Mouse (Mus musculus) heart, postnatal 14 days (tissue): ENCODE measurements around the gene Il13ra1. TPM values are rescaled to one million over a fixed set of nuclear protein-coding genes. Genes with fewer than 3 reads are reported as not detected.

Experiments used
- DNase-seq, 2 experiments: peaks; one replicate each; pipeline ENCODE4 v3.0.0; 2021 to 2022
- intact Hi-C: fragments of 180-260 bp; cut with DNase I; formaldehyde crosslinking; loops from one replicate; pipeline ENCODE4 v1.15.1; 2025
- long read RNA-seq, 2 experiments: library from polyadenylated mRNA; stranded (forward); transcript quantifications; one replicate each; pipeline ENCODE4 v2.0.0; 2021
- total RNA-seq, 2 experiments: library from RNA; stranded (reverse); gene quantifications; 2 replicates each; pipeline ENCODE4 v1.2.3; 2021

The Il13ra1 gene
- total RNA-seq = 10 to 100 TPM; 38.0 to 45.0 TPM
- long read RNA-seq, experiment 1, transcript Il13ra1-201 (11 exons, 3,712 nt) = major isoform, 57 of 64 reads
- long read RNA-seq, experiment 1, partial matches to known transcripts = 2 of 64 reads
- long read RNA-seq, experiment 1, other reads (novel, unspliced or antisense) = 5 of 64 reads
- long read RNA-seq, experiment 2, transcript Il13ra1-201 (11 exons, 3,712 nt) = major isoform, 54 of 59 reads
- long read RNA-seq, experiment 2, partial matches to known transcripts = 2 of 59 reads
- long read RNA-seq, experiment 2, other reads (novel, unspliced or antisense) = 3 of 59 reads

DNA sequence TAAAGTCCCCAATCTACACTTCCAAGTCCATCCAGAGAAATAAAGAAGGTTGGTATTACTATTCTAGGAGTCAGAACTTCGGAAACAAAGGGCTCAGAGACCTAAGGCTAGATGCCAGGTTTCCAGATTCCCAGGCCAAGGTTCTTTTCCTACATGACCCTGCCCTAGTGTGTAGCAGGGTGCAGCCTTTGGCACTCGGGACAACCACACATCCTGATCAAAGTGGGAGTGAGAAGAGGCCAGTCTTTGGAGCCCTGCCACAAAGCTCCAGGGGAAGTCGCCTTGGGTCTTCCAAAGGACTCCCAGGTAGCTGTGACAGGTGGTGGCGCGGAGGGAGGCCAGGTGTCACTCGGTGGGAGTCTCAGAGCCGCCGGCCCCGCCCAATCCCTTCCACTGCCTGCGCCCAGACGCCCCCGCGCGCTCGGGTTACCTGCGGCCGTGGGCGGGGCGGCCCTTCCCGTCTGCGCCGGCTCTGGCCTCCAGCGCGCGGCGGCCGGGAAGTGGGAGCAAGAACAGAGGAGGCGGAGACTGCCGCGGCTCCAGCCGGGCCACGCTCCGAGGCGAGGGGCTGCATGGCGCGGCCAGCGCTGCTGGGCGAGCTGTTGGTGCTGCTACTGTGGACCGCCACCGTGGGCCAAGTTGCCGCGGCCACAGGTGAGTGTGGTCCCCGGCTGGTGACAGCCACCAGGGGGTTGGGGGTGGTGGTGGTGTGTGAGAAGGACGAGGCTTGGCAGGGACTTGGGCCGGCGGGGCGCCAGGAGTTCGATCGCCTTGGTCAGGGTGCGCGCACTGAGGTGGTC lies at the start of gene Il13ra1:
Gene Il13ra1, plus strand, starts transcription at position 489 of the 800 bp plus-strand sequence.
- DNase-seq = peak; percentile 61 to 69
- intact Hi-C loops = no loop called here

DNA sequence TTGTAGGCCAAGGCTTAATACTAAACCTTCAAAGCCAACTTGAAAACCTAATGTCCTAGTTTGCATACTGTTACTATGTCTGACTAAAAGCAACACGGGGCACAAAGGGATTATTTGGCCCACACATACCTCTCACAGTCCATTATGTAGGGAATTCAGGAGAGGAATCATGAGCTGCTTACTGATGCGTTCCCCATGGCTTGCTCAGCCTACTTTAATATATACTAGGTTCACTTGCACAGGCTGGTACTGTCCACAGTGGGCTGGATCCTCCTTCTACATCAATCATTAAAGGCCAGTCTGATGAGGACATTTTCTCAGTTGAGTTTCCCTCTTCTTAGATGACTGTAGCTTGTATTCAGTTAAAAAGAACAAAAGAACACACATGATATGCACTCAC lies 37.9 kb upstream of the Il13ra1 start:
- intact Hi-C loops = no loop called here
- no peak for DNase-seq

- no peak for DNase-seq
- intact Hi-C loops = no loop called here
These were observed 34.7 kb upstream of the Il13ra1 start for GRCm38 (mm10) chrX:36077164-36077563.

- peak; percentile 2 to 10 for DNase-seq
- intact Hi-C loops = no loop called here
These were observed 29.0 kb upstream of the Il13ra1 start for GRCm38 (mm10) chrX:36082917-36083316.

- DNase-seq = no peak
- intact Hi-C loops = no loop called here
These were observed 23.2 kb upstream of the Il13ra1 start for GRCm38 (mm10) chrX:36088464-36089256.

- DNase-seq = no peak
- intact Hi-C loops = no loop called here
These were observed 11.0 kb upstream of the Il13ra1 start for GRCm38 (mm10) chrX:36100883-36101282.

DNA sequence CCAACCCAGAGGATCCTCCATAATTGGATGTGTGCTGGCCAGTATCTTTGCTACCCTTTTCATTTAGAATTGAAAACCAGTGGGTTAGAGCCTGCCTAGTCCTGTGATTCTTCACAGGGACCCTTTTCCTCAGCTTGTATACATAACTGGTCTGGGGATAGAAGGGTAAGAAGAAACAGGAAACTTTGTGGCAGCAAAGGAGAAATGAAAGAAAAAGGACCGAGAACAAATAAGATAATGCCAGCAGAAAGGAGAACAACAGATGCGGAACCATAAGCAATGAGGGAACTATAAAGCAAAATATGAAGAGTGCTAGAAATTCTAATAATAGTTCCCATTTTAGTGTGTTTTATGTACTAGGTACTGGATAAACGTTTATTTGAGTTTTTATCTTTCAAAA lies 10.6 kb upstream of the Il13ra1 start:
- intact Hi-C loops = no loop called here
- no peak for DNase-seq

- intact Hi-C loops = loop anchor here (2.0 kb wide), 1 partner anchor 74 kb away; no protein-coding TSS in a partner anchor
These were observed 3.3 kb upstream of the Il13ra1 start for GRCm38 (mm10) chrX:36108601-36109000.

DNA sequence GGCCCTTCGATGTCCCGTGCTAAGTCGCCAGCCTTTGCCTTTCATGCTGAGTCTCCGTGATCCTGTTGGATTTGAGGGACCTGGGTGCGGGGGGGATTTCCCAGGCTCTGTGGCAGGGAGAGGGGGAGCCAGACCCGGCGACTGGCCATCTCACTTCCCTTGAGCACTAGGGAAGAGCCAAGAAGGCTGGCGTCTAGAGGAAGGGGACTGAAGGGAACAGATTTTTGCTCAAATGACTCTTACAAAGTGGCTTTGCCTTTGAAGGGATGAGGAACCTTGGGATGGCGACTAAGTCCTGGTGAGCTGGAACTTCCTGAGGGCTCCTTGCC lies 476 bp downstream of the Il13ra1 start:
- intact Hi-C loops = no loop called here
- DNase-seq = no peak

More at GRCm38 (mm10) chrX:36108601-36109000, 3.3 kb upstream of the Il13ra1 start:
- DNase-seq = no peak

DNA sequence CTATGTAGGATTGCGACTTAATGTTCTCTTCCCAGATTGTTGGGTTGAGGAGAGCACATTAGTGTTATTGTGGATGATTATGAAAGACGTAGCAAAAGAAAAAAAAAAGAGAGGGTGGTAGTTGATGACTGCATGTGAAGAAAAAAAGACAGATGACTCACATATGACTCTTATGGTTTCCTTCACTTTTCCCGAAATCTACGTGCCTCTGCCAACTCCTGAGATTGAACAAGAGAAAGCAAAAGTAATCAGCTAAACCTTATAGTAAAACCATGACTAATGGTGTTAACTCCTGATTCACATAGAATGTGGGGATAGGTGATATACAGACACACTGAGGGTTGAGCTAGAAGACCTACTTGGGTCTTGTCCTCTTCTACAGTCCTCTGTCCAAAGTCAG lies 3.3 kb downstream of the Il13ra1 start:
- DNase-seq = no peak
- intact Hi-C loops = no loop called here

DNA sequence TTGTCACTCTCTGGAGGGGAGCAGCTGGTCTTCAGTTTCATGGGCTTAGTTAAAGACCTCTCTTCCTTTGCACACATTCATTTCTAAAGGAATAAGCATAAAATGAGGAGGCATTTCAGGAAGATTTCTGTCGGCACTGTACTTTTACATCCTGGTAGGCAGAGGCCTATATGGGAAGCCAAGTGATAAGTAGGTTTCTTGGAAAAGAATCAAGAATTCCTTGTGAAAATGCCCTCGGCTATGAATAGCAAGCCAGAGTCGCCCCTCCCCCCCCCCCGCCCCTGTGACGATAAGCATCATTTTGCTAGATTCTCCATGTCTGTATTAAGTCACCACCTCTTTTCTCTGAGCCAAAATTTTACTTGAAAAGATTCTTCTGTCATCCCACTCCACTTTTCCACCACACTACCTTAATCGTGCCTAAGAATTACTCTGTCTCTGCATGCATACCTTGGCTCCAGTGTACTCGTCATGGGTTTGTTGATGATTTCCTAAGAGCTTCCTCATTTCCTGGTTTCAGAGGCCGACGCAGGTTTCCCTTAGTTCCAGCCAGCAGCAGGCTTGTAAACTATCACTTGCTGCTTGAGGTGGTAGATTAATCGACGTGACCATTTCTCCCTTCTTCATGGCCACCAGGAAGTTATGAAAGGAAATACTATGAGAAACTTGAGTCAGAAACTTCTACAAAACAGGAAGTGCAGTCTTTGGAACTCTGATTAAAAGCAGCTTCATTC lies 17.3 kb downstream of the Il13ra1 start:
- intact Hi-C loops = no loop called here
- no peak for DNase-seq

GRCm38 (mm10) chrX:36129771-36130108 lies 17.8 kb downstream of the Il13ra1 start:
- DNase-seq = no peak
- intact Hi-C loops = no loop called here

GRCm38 (mm10) chrX:36136346-36136745 lies 24.4 kb downstream of the Il13ra1 start:
- intact Hi-C loops = no loop called here
- DNase-seq = no peak

GRCm38 (mm10) chrX:36141994-36142639 lies 30.2 kb downstream of the Il13ra1 start:
- no peak for DNase-seq
- intact Hi-C loops = no loop called here

DNA sequence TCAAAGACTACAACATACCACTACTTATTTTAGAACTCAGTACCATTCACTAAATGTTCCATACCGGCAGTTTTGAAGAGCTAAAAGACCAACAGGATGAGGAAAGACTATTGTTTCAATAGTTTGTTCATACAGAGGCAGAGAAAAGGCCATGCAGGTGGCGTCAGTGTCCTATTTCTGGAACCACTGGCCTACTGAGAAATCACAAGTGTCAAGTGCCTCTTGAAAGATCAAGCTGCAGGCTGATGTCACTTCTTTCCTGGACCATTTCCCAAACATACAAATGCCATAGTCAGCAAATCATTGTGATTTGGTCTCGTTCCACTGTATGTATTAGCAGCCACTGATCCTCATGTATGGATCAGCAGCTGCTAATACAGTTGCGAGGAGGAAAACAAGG lies 34.8 kb downstream of the Il13ra1 start:
- intact Hi-C loops = loop anchor here (5.0 kb wide), 1 partner anchor 36 kb away; no protein-coding TSS in a partner anchor
- peak in 1 of 2 experiments; percentile 34 for DNase-seq

DNA sequence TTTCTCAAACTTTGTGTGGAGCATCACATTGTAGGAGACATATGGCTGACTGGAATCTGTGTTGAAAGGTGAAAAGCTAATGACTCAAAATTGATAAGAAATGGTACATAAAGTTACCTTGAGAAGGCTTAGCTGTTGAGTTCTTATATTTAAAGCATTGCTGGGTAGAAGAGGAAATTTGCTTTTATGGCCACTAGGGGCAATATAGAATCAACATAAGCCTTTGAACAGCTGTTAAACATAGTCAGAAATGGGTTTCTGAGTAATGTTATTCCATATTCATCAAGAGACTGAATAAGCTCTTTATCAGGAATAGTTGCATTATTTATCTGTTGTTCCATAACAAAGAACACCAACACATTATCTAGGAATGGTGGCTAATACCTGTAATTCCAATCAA lies 38.2 kb downstream of the Il13ra1 start:
- intact Hi-C loops = no loop called here
- no peak for DNase-seq

GRCm38 (mm10) chrX:36156677-36157076 lies 44.8 kb downstream of the Il13ra1 start:
- no peak for DNase-seq
- intact Hi-C loops = no loop called here

GRCm38 (mm10) chrX:36161567-36161966 lies 49.7 kb downstream of the Il13ra1 start:
- intact Hi-C loops = no loop called here
- peak; percentile 30 to 37 for DNase-seq

- intact Hi-C loops = loop anchor here (2.0 to 10.0 kb wide), 5 partner anchors 36 to 349 kb away; no protein-coding TSS in a partner anchor
- peak; percentile 66 to 77 for DNase-seq
These were observed 71.7 kb downstream of the Il13ra1 start for GRCm38 (mm10) chrX:36183625-36184024.

DNA sequence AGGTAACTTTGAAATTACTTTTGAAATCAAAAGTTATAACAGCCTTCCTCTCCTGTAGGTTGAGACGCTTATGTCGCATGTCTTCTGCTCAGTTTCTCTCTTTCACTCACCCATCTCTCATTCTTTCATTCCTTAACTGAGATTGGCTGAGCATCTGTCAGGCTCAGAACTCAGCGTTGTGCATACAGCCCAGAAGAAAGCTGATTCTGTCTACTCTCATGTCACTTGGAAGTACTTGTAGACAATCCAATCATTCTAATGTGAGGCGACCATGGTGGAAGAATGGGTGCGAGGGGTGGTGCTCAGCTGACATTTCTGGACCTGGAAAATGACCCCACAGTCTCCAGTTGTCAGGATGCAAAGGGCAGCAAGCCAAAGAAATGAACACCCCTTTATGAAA lies 74.1 kb downstream of the Il13ra1 start:
- no peak for DNase-seq
- intact Hi-C loops = loop anchor here (10.0 kb wide), 2 partner anchors 121 to 351 kb away; no protein-coding TSS in a partner anchor
